Mouse (Mus musculus) liver, embryonic 16.5 days (tissue): ENCODE measurements around the gene Tekt3. TPM values are rescaled to one million over a fixed set of nuclear protein-coding genes. Genes with fewer than 3 reads are reported as not detected.

Experiments used
- ATAC-seq: fragments of 200-750 bp; cut with Nextera tagmentation; 2 replicates; pipeline ENCODE4 v1.8.0; 2017; ENCODE audit warnings: low read depth, mild to moderate bottlenecking, moderate number of reproducible peaks, moderate library complexity
- H3K27ac ChIP-seq: fragments of 300-500 bp; sonication (generic); 2 replicates; pipeline ENCODE4 v1.5.1; 2014; ENCODE audit warnings: mild to moderate bottlenecking, low read length
- H3K27me3 ChIP-seq: fragments of 300-500 bp; sonication (generic); 2 replicates; pipeline ENCODE4 v1.6.1; 2014; ENCODE audit warnings: low read depth, low read length, mixed read lengths; ENCODE audit not compliant: control insufficient read depth, insufficient read depth
- H3K36me3 ChIP-seq: fragments of 300-500 bp; sonication (generic); 2 replicates; pipeline ENCODE4 v1.6.1; 2014; ENCODE audit warnings: mild to moderate bottlenecking; ENCODE audit not compliant: control insufficient read depth, insufficient read depth
- H3K4me1 ChIP-seq: fragments of 300-500 bp; sonication (generic); 2 replicates; pipeline ENCODE4 v1.6.1; 2014; ENCODE audit warnings: low read depth, low read length, mixed read lengths; ENCODE audit not compliant: control insufficient read depth
- H3K4me2 ChIP-seq: fragments of 300-500 bp; sonication (generic); 2 replicates; pipeline ENCODE4 v1.6.1; 2014; ENCODE audit warnings: low read depth, low read length, mixed read lengths
- H3K4me3 ChIP-seq: fragments of 300-500 bp; sonication (generic); 2 replicates; pipeline ENCODE4 v1.5.1; 2014; ENCODE audit warnings: low read depth, mild to moderate bottlenecking, low read length
- H3K9ac ChIP-seq: fragments of 300-500 bp; sonication (generic); 2 replicates; pipeline ENCODE4 v1.6.1; 2014; ENCODE audit warnings: low read depth, low read length
- H3K9me3 ChIP-seq: fragments of 300-500 bp; sonication (generic); replicated peaks from 2 replicates; pipeline ENCODE4 v1.6.1; 2016; ENCODE audit warnings: low read length; ENCODE audit not compliant: control insufficient read depth
- WGBS: fragments of 180-500 bp; shearing (Covaris S2); extraction: QIAGEN DNeasy Blood & Tissue Kit; methylation state at CpG from one replicate; pipeline ENCODE4 v1.1.7; 2014; ENCODE audit not compliant: insufficient replicate concordance; 5-methylcytosine and 5-hydroxymethylcytosine counted together
- polyA plus RNA-seq: library from polyadenylated mRNA; unstranded; fragments of >200 nt; fragmentation: Nextera tagmentation; extraction: Ambion mirVana; gene quantifications from 2 replicates; pipeline ENCODE4 v1.2.1, GENCODE M21; 2015

The Tekt3 gene
- polyA plus RNA-seq, 1 experiment from 2014 or later: not detected

DNA sequence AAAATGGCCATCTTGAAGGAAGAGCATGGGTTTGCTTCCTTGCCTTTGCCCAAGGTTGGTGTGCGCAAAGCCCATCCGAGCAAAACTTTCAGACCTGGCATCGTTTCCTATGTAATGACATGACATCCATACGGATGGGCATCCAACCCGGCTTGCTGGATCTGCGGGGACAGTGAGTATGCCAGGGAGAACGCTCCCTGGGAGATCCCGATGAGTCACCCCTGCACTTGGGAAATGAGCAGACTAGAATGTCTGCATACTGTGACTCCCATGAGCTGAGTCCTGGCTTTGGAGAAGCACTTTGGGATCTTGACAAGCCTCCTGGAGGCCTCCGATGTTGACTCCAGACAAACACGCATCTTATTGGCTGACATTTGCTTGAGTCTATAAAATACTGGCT lies 9.5 kb upstream of the Tekt3 start:
- H3K4me3 ChIP-seq: no peak overlapping the region
- no peaks in the 10 kb centered on the region for H3K27me3 ChIP-seq
- ATAC-seq: no peak
- no peaks in the 10 kb centered on the region for H3K36me3 ChIP-seq
- no peaks in the 10 kb centered on the region for H3K9me3 ChIP-seq
- H3K4me2 ChIP-seq: no peak overlapping the region
- H3K27ac ChIP-seq: no peak overlapping the region
- WGBS: 76% methylated on average over 10 of the region's 10 CpGs
- no peaks in the 10 kb centered on the region for H3K4me1 ChIP-seq
- H3K9ac ChIP-seq: no peak overlapping the region

DNA sequence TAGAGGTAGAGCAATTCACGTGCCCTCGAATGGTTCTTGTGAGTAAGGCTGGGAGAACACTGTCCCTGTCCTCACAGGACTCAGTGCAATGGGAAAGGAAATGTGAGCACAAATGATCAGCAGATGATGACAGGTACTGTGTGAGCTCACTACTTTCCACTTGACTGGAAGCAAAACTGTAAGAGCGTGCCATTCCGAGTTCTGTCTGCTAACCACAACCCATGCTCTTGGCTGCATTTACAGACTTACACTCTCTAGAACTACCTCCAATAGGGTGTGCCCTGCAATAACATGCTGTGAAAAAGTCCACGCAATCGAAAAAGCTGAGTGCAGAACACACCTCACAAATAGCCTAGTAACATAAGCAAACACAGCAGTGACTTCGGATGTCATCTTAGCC lies 5.9 kb upstream of the Tekt3 start:
- Histone ChIP-seq H3K9me3 (no peaks in the 10 kb centered on the region), H3K36me3 (no peaks in the 10 kb centered on the region), H3K9ac (no peak overlapping the region), H3K4me1 (no peaks in the 10 kb centered on the region), H3K4me3 (no peak overlapping the region), H3K27ac (no peak overlapping the region), H3K27me3 (no peaks in the 10 kb centered on the region), H3K4me2 (no peak overlapping the region)
- WGBS: 68% methylated on average over 7 of the region's 7 CpGs
- ATAC-seq: no peak

DNA sequence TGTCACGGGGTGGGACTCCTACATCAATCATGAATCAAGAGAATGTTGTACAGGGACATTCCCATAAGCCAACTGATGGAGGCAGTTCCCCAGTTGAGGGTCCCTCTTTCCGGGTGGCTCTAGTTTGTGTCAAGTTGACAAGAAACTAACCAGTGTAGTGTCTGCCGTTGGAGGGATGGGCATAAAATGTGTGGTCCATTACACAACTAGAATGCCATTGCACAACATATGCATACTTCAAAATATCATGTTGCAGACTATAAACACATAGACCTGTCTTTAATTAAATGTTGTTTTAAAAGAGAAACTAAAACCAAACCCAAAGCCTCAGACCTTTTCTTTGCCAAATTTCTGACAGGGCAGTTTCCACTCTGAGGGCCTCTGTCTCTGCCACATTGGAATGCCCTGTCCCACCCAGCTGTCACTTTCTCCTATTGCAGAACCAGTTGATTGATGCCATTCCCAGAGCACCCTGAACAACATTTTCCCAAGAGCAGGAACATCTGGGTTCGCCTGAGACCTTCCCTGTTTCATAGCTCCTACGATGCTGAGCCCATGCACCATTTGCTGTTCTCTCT lies 3.0 kb upstream of the Tekt3 start:
- Histone ChIP-seq H3K36me3 (no peaks in the 10 kb centered on the region), H3K4me1 (no peaks in the 10 kb centered on the region), H3K27ac (no peak overlapping the region), H3K9me3 (no peaks in the 10 kb centered on the region), H3K4me2 (no peak overlapping the region), H3K9ac (no peak overlapping the region), H3K4me3 (no peak overlapping the region), H3K27me3 (no peaks in the 10 kb centered on the region)
- WGBS: 40% methylated on average over 5 of the region's 5 CpGs
- ATAC-seq: no peak

DNA sequence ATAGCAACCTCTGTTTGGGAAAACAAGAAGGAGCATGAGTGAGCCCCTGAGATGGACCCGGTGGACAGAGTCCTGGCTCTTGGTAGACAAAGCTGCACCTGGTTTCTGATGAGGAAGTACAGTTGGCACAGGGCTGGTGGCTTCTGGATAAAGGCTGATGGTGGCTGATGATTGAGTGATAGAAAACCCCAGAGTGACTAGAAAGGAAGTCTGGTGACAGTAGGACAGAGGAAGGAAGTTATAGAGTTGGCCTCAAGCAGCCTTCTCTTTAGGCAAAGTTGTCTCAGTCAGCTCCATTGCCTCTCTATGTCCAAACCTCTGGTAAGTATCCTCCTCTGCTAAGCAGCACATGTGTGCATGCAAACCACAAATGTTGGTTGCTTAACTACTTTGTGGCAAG lies 1.5 kb upstream of the Tekt3 start:
- H3K4me1 ChIP-seq: no peaks in the 10 kb centered on the region
- H3K9ac ChIP-seq: no peak overlapping the region
- ATAC-seq: no peak
- H3K4me2 ChIP-seq: no peak overlapping the region
- no peak overlapping the region for H3K4me3 ChIP-seq
- H3K9me3 ChIP-seq: no peaks in the 10 kb centered on the region
- H3K27ac ChIP-seq: no peak overlapping the region
- WGBS: 4% methylated on average over 1 of the region's 1 CpGs
- H3K36me3 ChIP-seq: no peaks in the 10 kb centered on the region
- no peaks in the 10 kb centered on the region for H3K27me3 ChIP-seq

DNA sequence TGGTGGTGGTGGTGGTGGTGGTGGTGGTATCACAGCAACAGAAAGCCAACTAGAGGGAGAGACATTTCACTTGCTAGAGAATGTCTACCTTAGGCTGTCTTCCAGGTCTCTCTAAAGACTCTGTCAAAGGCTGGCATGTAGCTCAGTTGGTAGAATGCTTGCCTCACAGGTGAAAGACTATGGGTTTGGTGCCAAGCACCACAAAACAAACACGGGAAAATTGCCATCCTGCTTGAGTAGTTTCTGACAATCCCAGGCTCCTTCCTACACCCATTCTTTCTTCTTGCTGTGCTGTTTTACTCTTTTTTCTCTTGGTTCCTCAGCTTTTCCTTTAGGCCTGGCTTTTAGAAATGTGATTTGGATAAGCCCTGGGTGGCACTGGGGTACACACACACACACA lies 5.1 kb downstream of the Tekt3 start:
- H3K9ac ChIP-seq: no peak overlapping the region
- H3K4me2 ChIP-seq: no peak overlapping the region
- no peaks in the 10 kb centered on the region for H3K9me3 ChIP-seq
- ATAC-seq: no peak
- H3K27ac ChIP-seq: no peak overlapping the region
- H3K4me3 ChIP-seq: no peak overlapping the region
- 53% methylated on average over 1 of the region's 1 CpGs for WGBS
- H3K27me3 ChIP-seq: no peaks in the 10 kb centered on the region
- H3K36me3 ChIP-seq: no peaks in the 10 kb centered on the region
- no peaks in the 10 kb centered on the region for H3K4me1 ChIP-seq

DNA sequence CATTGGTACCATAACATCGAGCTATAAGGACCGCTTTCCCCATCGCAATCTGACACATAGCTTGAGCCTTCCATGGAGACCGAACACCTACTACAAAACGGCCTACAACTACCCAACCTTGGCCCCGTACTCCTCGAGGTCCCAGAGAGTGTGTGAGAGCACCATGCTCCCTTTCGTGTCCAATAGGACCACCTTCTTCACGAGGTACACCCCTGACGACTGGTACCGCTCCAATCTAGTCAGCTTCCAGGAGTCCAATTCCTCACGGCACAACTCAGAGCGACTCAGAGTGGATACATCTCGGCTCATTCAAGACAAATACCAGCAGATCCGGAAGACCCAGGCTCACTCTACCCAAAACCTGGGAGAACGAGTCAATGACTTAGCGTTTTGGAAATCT lies 8.6 kb downstream of the Tekt3 start:
- no peak overlapping the region for H3K9ac ChIP-seq
- 71% methylated on average over 17 of the region's 17 CpGs for WGBS

DNA sequence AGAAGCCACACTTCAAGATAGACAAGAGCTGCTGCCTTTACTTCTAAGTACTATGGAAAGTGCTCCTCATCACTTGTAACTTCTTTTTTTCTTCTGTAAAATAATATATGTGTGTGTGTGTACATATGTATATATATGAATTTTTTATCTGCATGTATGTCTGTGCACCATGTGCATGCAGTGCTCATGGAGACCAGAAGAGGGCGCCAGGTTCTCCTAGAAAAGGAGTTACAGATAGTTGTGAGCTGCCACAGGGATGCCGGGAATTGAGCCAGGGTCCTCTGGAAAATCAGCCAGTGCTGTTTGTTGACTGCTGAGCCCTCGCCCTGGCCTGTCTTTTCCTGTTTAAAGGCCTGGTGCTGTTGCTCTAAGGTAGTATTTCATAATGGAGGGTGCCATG lies 23.1 kb downstream of the Tekt3 start:
- Histone ChIP-seq H3K9me3 (no peaks in the 10 kb centered on the region; the same call in 1 of the 2 replicates), H3K27me3 (no peaks in the 10 kb centered on the region), H3K4me1 (no peaks in the 10 kb centered on the region), H3K4me2 (no peak overlapping the region), H3K4me3 (no peak overlapping the region), H3K9ac (no peak overlapping the region), H3K27ac (no peak overlapping the region), H3K36me3 (no peaks in the 10 kb centered on the region)
- 53% methylated on average over 3 of the region's 3 CpGs for WGBS
- no peak for ATAC-seq

More for the DNA sequence above, 8.6 kb downstream of the Tekt3 start:
- Histone ChIP-seq H3K4me3 (no peak overlapping the region), H3K27ac (no peak overlapping the region), H3K36me3 (no peaks in the 10 kb centered on the region), H3K27me3 (no peaks in the 10 kb centered on the region), H3K9me3 (no peaks in the 10 kb centered on the region), H3K4me2 (no peak overlapping the region), H3K4me1 (no peaks in the 10 kb centered on the region)
- ATAC-seq: no peak

DNA sequence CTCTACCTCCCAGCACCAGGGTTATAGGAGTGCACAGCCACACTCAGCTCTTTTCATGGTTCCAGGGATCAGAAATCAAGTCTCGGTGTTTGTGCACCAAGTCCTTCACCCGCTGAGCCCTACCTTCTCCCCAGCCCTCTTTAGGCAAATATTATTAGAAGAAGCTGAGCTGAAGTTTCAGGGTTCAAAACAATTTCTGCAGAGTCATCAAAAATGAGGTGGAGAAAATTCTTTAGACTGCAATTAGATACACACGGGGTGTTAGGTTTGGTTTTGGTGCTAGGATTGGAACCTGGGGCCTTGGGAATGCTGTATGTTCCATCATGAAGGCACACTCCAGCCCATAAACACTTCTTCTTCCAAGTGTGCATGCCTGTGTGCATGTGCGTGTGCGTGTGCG lies 27.2 kb downstream of the Tekt3 start:
- no peak overlapping the region for H3K9ac ChIP-seq
- H3K9me3 ChIP-seq: no peaks in the 10 kb centered on the region; the same call in 1 of the 2 replicates
- no peak overlapping the region for H3K27ac ChIP-seq
- H3K4me3 ChIP-seq: no peak overlapping the region
- H3K4me2 ChIP-seq: no peak overlapping the region
- H3K27me3 ChIP-seq: no peaks in the 10 kb centered on the region
- no peak for ATAC-seq
- H3K4me1 ChIP-seq: no peaks in the 10 kb centered on the region
- H3K36me3 ChIP-seq: no peaks in the 10 kb centered on the region
- WGBS: 75% methylated on average over 6 of the region's 6 CpGs

DNA sequence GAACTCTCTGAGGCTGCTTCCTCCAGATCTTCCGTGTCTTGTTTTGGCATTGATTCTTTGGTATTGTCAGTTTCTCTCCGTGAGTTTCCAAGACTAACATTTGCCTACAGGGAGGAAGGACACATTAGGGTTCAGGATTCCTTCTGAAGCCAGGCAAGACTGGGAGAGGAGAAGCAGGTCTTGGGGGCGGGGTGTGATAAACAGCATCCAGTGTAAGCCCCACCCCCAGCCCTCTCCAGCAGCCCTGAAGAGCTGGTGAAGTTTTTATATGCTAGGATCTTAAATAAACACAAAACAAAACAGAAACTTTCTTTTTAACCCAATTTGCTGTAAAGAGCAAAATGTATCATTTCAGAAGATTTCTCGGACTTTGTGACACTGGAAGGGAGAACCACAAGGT lies 28.8 kb downstream of the Tekt3 start:
- Histone ChIP-seq H3K9ac (no peak overlapping the region), H3K27me3 (no peaks in the 10 kb centered on the region), H3K4me1 (no peaks in the 10 kb centered on the region), H3K4me2 (no peak overlapping the region), H3K36me3 (no peaks in the 10 kb centered on the region), H3K27ac (no peak overlapping the region), H3K9me3 (no peaks in the 10 kb centered on the region), H3K4me3 (no peak overlapping the region)
- no peak for ATAC-seq
- 35% methylated on average over 4 of the region's 4 CpGs for WGBS
